Mouse (Mus musculus): ENCODE results near the gene Kat2b.

GRCm38 (mm10) chr17:53591910-53592309 is 25.2 kb downstream of the Kat2b start:
- TF ChIP-seq POLR2A (IDR thresholded peaks at IDR 0.05; ENCODE audit: insufficient read depth, low read length) (no peak), CTCF (IDR thresholded peaks at IDR 0.05; ENCODE audit: low read depth, low read length) (no peak)

Data from ES-Bruce4 (cell line).